In genomic region chr2:146524685-146525415, GRCm38 (mm10) we compare ENCODE assay signal across 18 mouse cellular contexts. TPM values are rescaled to one million over a fixed set of nuclear protein-coding genes. Genes with fewer than 3 reads are reported as not detected.
DNase-seq lines count a peak whose midpoint lies in the region; ATAC-seq and TF ChIP-seq lines count a peak whose summit lies in the region.
"Had no signal": no experiment of that assay in that cellular context is flagged by ENCODE, and none has a peak within 500 bp of the region (broad histone marks: within the 10 kb centered on the region; RNA-seq: fewer than 3 reads in every experiment).

No protein-coding gene starts in this region.

- 61% methylated on average over 4 of the region's 4 CpGs for WGBS in lung, postnatal 0 days
- WGBS in liver, embryonic 14.5 days (ENCODE audit: insufficient replicate concordance) = 57% methylated on average over 4 of the region's 4 CpGs

- H3K36me3 ChIP-seq in lung, postnatal 0 days (ENCODE audit: insufficient read depth, low read length) = no peaks in the 10 kb centered on the region
- no peaks in the 10 kb centered on the region for H3K36me3 ChIP-seq in liver, embryonic 14.5 days (replicated peaks; ENCODE audit: control insufficient read depth, insufficient read depth, low read depth)
- H3K36me3 ChIP-seq: heart, embryonic 10.5 days; neural tube, embryonic 15.5 days had no signal

- no peak for TF ChIP-seq EP300 in lung, postnatal 0 days (IDR thresholded peaks at IDR 0.05)
- TF ChIP-seq EP300 in liver, embryonic 14.5 days (IDR thresholded peaks at IDR 0.05; ENCODE audit: low read depth) = no peak

- H3K4me3 ChIP-seq in lung, postnatal 0 days (ENCODE audit: low read depth, low read length) = no peak overlapping the region
- no peak overlapping the region for H3K4me3 ChIP-seq in liver, embryonic 14.5 days (ENCODE audit: insufficient read depth in 1 of 2, low read depth in 2 of 2, low read length in 2 of 2)
- H3K4me3 ChIP-seq in gastrocnemius, adult 2 months = no peak overlapping the region
- H3K4me3 ChIP-seq: erythroblast, embryonic 14.5 days; heart, embryonic 10.5 days; neural tube, embryonic 15.5 days had no signal

- peak; percentile 33 for DNase-seq in lung, postnatal 36 days
- no peak for DNase-seq in lung, postnatal 0 days (ENCODE audit: low spot score)
- DNase-seq in kidney, postnatal 14 days = peak; percentile 50
- DNase-seq in liver, embryonic 14.5 days (ENCODE audit: low read depth in 3 of 3, low spot score in 3 of 3) = no peak
- no peak for DNase-seq in cerebellum, adult 11 months
- no peak for DNase-seq in adipocyte (ENCODE audit: low spot score)
- DNase-seq in gastrocnemius, adult 2 months = no peak
- DNase-seq in layer of hippocampus, adult 9-11 months = no peak
- DNase-seq: adrenal gland, postnatal 10 days; cerebellum, postnatal 10 days; forebrain, postnatal 0 days; gastrocnemius, postnatal 14 days; heart, postnatal 4 days; lung, adult 18-20 months; thymus, postnatal 4 days had no signal

- no peak; the same call in 1 of the 2 replicates for ATAC-seq in lung, postnatal 0 days
- ATAC-seq in liver, embryonic 14.5 days (ENCODE audit: insufficient read depth) = peak; percentile 76
- ATAC-seq: forebrain, postnatal 0 days had no signal

- H3K9ac ChIP-seq in lung, postnatal 0 days (replicated peaks; ENCODE audit: low read depth) = no peak overlapping the region
- no peak overlapping the region for H3K9ac ChIP-seq in liver, embryonic 14.5 days (replicated peaks)
- H3K9ac ChIP-seq: forebrain, postnatal 0 days; neural tube, embryonic 15.5 days had no signal

- no peak overlapping the region for H3K27ac ChIP-seq in lung, postnatal 0 days (ENCODE audit: low read length)
- no peak overlapping the region for H3K27ac ChIP-seq in liver, embryonic 14.5 days
- no peak overlapping the region for H3K27ac ChIP-seq in gastrocnemius, adult 2 months
- H3K27ac ChIP-seq: heart, embryonic 10.5 days; neural tube, embryonic 15.5 days had no signal

- TF ChIP-seq CTCF in lung, postnatal 0 days (IDR thresholded peaks at IDR 0.05) = no peak
- no peak for TF ChIP-seq CTCF in liver, embryonic 14.5 days (IDR thresholded peaks at IDR 0.05; ENCODE audit: low read depth)
- no peak for TF ChIP-seq CTCF in gastrocnemius, adult 2 months (IDR thresholded peaks at IDR 0.05)

- H3K9me3 ChIP-seq in lung, postnatal 0 days (ENCODE audit: low read length) = no peaks in the 10 kb centered on the region
- no peaks in the 10 kb centered on the region for H3K9me3 ChIP-seq in liver, embryonic 14.5 days (ENCODE audit: control insufficient read depth, low read length)
- H3K9me3 ChIP-seq: heart, embryonic 10.5 days; neural tube, embryonic 15.5 days had no signal

- intact Hi-C loops in gastrocnemius, adult 2 months (cut with DNase I) = no loop called here

- no peaks in the 10 kb centered on the region for H3K27me3 ChIP-seq in lung, postnatal 0 days (replicated peaks; ENCODE audit: insufficient read depth, low read length)
- H3K27me3 ChIP-seq in liver, embryonic 14.5 days (ENCODE audit: control insufficient read depth, insufficient read depth, low read length) = no peaks in the 10 kb centered on the region
- H3K27me3 ChIP-seq: neural tube, embryonic 15.5 days had no signal

- H3K4me1 ChIP-seq in lung, postnatal 0 days (ENCODE audit: insufficient read depth, low read depth, low read length) = no peaks in the 10 kb centered on the region
- H3K4me1 ChIP-seq in liver, embryonic 14.5 days (replicated peaks; ENCODE audit: control insufficient read depth in 2 of 2, insufficient read depth in 2 of 2, low read length in 1 of 2) = peaks cover 0 to 4% of the 10 kb centered on the region in 2 experiments; a peak in 2 of 4 replicates
- H3K4me1 ChIP-seq: heart, embryonic 10.5 days; neural tube, embryonic 15.5 days had no signal

- H3K4me2 ChIP-seq in lung, postnatal 0 days (replicated peaks; ENCODE audit: low read depth, low read length) = no peak overlapping the region
- H3K4me2 ChIP-seq in liver, embryonic 14.5 days (ENCODE audit: low read depth) = no peak overlapping the region
- H3K4me2 ChIP-seq: neural tube, embryonic 15.5 days had no signal

RNA-seq across cellular contexts. Expression of gene Ralgapa2, which starts 12.7 kb away (rescaled TPM):
- polyA plus RNA-seq in lung, postnatal 0 days (2015; fragmentation: Nextera tagmentation; extraction: Ambion mirVana) = 9.1 and 9.7 TPM in 2 replicates
- 1.8 and 2.1 TPM in 2 replicates for polyA plus RNA-seq in liver, embryonic 14.5 days (2012; rRNA removed)
- 3.2 and 3.6 TPM in 2 replicates for polyA plus RNA-seq in liver, embryonic 14.5 days (2014; fragmentation: Nextera tagmentation; extraction: Ambion mirVana)
- total RNA-seq in gastrocnemius, adult 2 months (2021) = 1 to 10 TPM; 5.8 to 9.6 TPM

Comparison
In these comparisons a context has a peak if more than half of its experiments do, and no peak if none do; other contexts are left out.
1. DNase-seq: peak in lung, postnatal 36 days (single experiment) and kidney, postnatal 14 days (single experiment); none in lung, postnatal 0 days (single experiment), liver, embryonic 14.5 days (0 of 3), cerebellum, adult 11 months (single experiment), adipocyte (single experiment), gastrocnemius, adult 2 months (single experiment) and layer of hippocampus, adult 9-11 months (single experiment).